Mouse (Mus musculus) liver, embryonic 14.5 days (tissue): ENCODE results near the gene Snx32. TPM values are rescaled to one million over a fixed set of nuclear protein-coding genes. Genes with fewer than 3 reads are reported as not detected.
"Not testable (repeated sequence)": the region's sequence is repeated elsewhere in the genome, so short reads cannot be mapped to it uniquely, and the experiment has no call there.

Experiments used
- ATAC-seq: fragments of 200-750 bp; cut with Nextera tagmentation; 2 replicates; pipeline ENCODE4 v1.8.0; 2017; ENCODE audit warnings: moderate number of reproducible peaks, mild to moderate bottlenecking, moderate library complexity; ENCODE audit not compliant: insufficient read depth
- DNase-seq, 3 experiments: peaks; one replicate each; pipeline ENCODE4 v3.0.0-alpha.2; 2012 to 2013; ENCODE audit warnings: low read depth in 3 of 3, low spot score in 3 of 3
- H3K27ac ChIP-seq: fragments of 300-500 bp; sonication (generic); 2 replicates; pipeline ENCODE4 v1.5.1; 2014; ENCODE audit warnings: moderate library complexity, mild to moderate bottlenecking, control low read depth, inconsistent platforms
- H3K27me3 ChIP-seq: fragments of 300-500 bp; sonication (generic); 2 replicates; pipeline ENCODE4 v1.6.1; 2014; ENCODE audit warnings: mild to moderate bottlenecking, low read length, moderate library complexity; ENCODE audit not compliant: control insufficient read depth, insufficient read depth
- H3K36me3 ChIP-seq: fragments of 300-500 bp; sonication (generic); replicated peaks from 2 replicates; pipeline ENCODE4 v1.6.1; 2014; ENCODE audit warnings: low read depth; ENCODE audit not compliant: control insufficient read depth, insufficient read depth
- H3K4me1 ChIP-seq, 2 experiments: fragments of 200-500 bp in 1 of 2; fragments of 300-500 bp in 1 of 2; sonication (generic) in 1 of 2; replicated peaks; 2 replicates each; pipeline ENCODE4 v1.6.1; 2012 to 2014; ENCODE audit warnings: antibody characterized with exemption in 1 of 2, inconsistent platforms in 1 of 2, low read length in 1 of 2; ENCODE audit not compliant: control insufficient read depth in 2 of 2, insufficient read depth in 2 of 2
- H3K4me2 ChIP-seq: fragments of 300-500 bp; sonication (generic); 2 replicates; pipeline ENCODE4 v1.6.1; 2014; ENCODE audit warnings: low read depth, mild to moderate bottlenecking, control low read depth, moderate library complexity
- H3K4me3 ChIP-seq, 2 experiments: fragments of 200-500 bp in 1 of 2; fragments of 300-500 bp in 1 of 2; sonication (generic) in 1 of 2; 2 replicates each; pipeline ENCODE4 v1.5.1; 2012 to 2014; ENCODE audit warnings: low read depth in 2 of 2, low read length in 2 of 2, mild to moderate bottlenecking in 2 of 2, control low read depth in 1 of 2, inconsistent platforms in 1 of 2, moderate library complexity in 1 of 2; ENCODE audit not compliant: insufficient read depth in 1 of 2
- H3K9ac ChIP-seq: fragments of 300-500 bp; sonication (generic); replicated peaks from 2 replicates; pipeline ENCODE4 v1.6.1; 2014; ENCODE audit warnings: mild to moderate bottlenecking, control low read depth, moderate library complexity
- H3K9me3 ChIP-seq: fragments of 300-500 bp; sonication (generic); 2 replicates; pipeline ENCODE4 v1.6.1; 2016; ENCODE audit warnings: low read length, mixed read lengths; ENCODE audit not compliant: control insufficient read depth
- CTCF ChIP-seq: IDR thresholded peaks from 2 replicates; pipeline ENCODE4 v1.5.1; 2016; ENCODE audit warnings: antibody characterized with exemption, low read depth, control low read depth
- EP300 ChIP-seq: IDR thresholded peaks from 2 replicates; pipeline ENCODE4 v1.6.1; 2016; ENCODE audit warnings: antibody characterized with exemption, low read depth
- WGBS: fragments of 180-500 bp; shearing (Covaris S2); extraction: QIAGEN DNeasy Blood & Tissue Kit; methylation state at CpG from one replicate; pipeline ENCODE4 v1.1.7; 2014; ENCODE audit not compliant: insufficient replicate concordance; 5-methylcytosine and 5-hydroxymethylcytosine counted together
- polyA plus RNA-seq, 2 experiments: library from polyadenylated mRNA; depleted of rRNA in 1 of 2; stranded (reverse) in 1 of 2; unstranded in 1 of 2; fragments of >200 nt; fragmentation: Nextera tagmentation in 1 of 2; extraction: Ambion mirVana in 1 of 2; gene quantifications; 2 replicates each; pipeline versions ENCODE4 v1.2.1 to v1.2.3; 2012 to 2014

Snx32 gene
- polyA plus RNA-seq, 2 experiments: 4.7 to 9.0 TPM

- ATAC-seq: peak; percentile 63
- peaks cover 32% of the 10 kb centered on the region for H3K36me3 ChIP-seq
- peak within 1 kb of the TSS; percentile 81 to 91 for H3K4me3 ChIP-seq
- WGBS: under 1% methylated on average over 60 of the region's 62 CpGs
- peak within 1 kb of the TSS; percentile 91 for H3K27ac ChIP-seq
- H3K4me2 ChIP-seq: peak within 1 kb of the TSS; percentile 99
- TF ChIP-seq EP300 (peak; percentile 14; the same call in 1 of the 2 replicates), CTCF (no peak; the same call in 1 of the 2 replicates)
- H3K9me3 ChIP-seq: no peaks in the 10 kb centered on the region
- peak within 1 kb of the TSS; percentile 86 for H3K9ac ChIP-seq
- peaks cover 19 to 24% of the 10 kb centered on the region in 2 experiments for H3K4me1 ChIP-seq
- no peaks in the 10 kb centered on the region for H3K27me3 ChIP-seq
- peak; percentile 92 to 94 (median 93) for DNase-seq
Measured at GRCm38 (mm10) chr19:5490313-5490897, 19.9 kb downstream of the Snx32 start, which contains the start of gene Cfl1. Cfl1 (plus strand) TSS chr19:5490455.

DNA sequence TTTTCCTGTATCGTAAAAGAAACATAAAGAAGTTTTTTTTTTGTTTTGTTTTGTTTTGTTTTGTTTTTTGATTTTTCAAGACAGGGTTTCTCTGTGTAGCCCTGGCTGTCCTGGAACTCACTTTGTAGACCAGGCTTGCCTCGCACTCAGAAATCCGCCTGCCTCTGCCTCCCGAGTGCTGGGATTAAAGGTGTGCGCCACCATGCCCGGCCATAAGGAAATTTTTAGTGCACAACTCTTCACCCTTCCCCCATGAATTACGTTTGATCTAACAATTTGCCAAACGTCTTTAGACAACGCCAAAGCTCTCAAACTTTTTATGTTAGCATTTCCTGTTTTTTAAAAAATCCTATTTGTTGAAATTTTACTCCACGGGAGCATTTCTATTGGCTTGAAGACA, 20.6 kb downstream of the Snx32 start:
- 32% methylated on average over 10 of the region's 10 CpGs for WGBS
- not testable (repeated sequence) for ATAC-seq, H3K27me3 ChIP-seq, DNase-seq, H3K9me3 ChIP-seq
- peaks cover 19 to 24% of the 10 kb centered on the region in 2 experiments for H3K4me1 ChIP-seq
- peak overlapping the region; percentile 7; the same call in 1 of the 2 replicates for H3K9ac ChIP-seq
- peaks cover 27% of the 10 kb centered on the region for H3K36me3 ChIP-seq
- peak overlapping the region; percentile 99 for H3K4me2 ChIP-seq
- H3K4me3 ChIP-seq: peak overlapping the region in 1 of 2 experiments; percentile 81; a peak in 2 of 4 replicates
- H3K27ac ChIP-seq: peak overlapping the region; percentile 91

GRCm38 (mm10) chr19:5488878-5489571, 21.3 kb downstream of the Snx32 start:
- Histone ChIP-seq H3K9me3 (no peaks in the 10 kb centered on the region), H3K4me1 (peaks cover 19 to 24% of the 10 kb centered on the region in 2 experiments), H3K27ac (peak overlapping the region; percentile 91), H3K36me3 (peaks cover 23% of the 10 kb centered on the region), H3K9ac (peak overlapping the region; percentile 87), H3K4me3 (peak overlapping the region; percentile 67 to 71), H3K4me2 (peak overlapping the region; percentile 99), H3K27me3 (no peaks in the 10 kb centered on the region)
- ATAC-seq (peak; percentile 73), DNase-seq (peak; percentile 97 to 98 (median 98))
- TF ChIP-seq CTCF: peak; percentile 37; the same call in 1 of the 2 replicates
- TF ChIP-seq EP300: no peak
- under 1% methylated on average over 26 of the region's 26 CpGs for WGBS

DNA sequence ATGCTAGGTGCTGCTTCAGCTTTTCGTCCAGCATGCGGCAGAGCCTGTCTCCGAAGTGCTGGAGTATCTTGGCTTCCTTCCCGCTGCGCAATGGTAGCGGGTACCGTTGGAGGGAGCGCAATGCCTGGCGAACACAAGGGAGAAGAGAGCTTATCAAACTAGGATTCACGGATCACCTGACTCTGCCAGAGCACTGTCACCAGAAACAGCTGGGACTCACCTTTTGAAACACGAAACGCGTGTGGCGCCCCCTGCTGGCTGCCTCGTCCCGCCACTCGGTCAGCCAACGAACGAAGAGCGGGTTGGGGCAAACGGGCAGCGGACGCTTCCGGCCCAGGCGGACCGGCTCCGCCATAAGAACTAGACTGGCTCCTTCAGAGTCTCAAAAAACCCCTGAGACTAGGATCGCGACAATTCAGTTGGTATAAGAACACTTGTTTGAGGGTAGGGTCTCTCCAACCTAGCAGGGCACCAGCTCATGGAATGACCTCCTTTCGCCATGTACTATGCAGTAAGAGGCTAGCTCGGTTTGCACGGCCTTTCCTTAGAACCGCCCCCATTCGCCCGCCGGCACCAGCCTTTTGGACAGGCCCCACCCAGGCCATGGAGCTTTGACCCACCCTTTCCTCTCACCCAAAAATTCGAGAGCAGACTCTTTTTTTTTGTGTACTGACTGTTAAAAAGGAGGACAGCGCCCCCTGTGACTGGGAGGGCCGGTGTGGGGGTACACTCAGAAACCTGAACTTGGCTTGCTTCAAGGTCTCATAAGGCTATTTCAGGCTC, 22.4 kb downstream of the Snx32 start, which contains the start of gene Mus81:
Mus81 (minus strand) TSS at position 635 of the 783 bp plus-strand sequence.
- Histone ChIP-seq H3K4me1 (peaks cover 19 to 24% of the 10 kb centered on the region in 2 experiments), H3K4me2 (peak within 1 kb of the TSS; percentile 99), H3K36me3 (peaks cover 13% of the 10 kb centered on the region), H3K4me3 (peak within 1 kb of the TSS; percentile 67 to 71), H3K27me3 (no peaks in the 10 kb centered on the region), H3K9me3 (no peaks in the 10 kb centered on the region), H3K9ac (peak within 1 kb of the TSS; percentile 87), H3K27ac (peak within 1 kb of the TSS; percentile 91)
- peak; percentile 93 to 96 (median 94) for DNase-seq
- TF ChIP-seq EP300: no peak
- peak; percentile 98 for TF ChIP-seq CTCF
- under 1% methylated on average over 39 of the region's 39 CpGs for WGBS
- peak; percentile 73 for ATAC-seq

- TF ChIP-seq CTCF: no peak
- TF ChIP-seq EP300: no peak
- WGBS: 78% methylated on average over 4 of the region's 4 CpGs
- Histone ChIP-seq H3K4me2 (peak overlapping the region; percentile 99), H3K27ac (no peak overlapping the region), H3K4me3 (peak overlapping the region in 1 of 2 experiments; percentile 71; a peak in 1 of 4 replicates), H3K4me1 (peaks cover 15 to 24% of the 10 kb centered on the region in 2 experiments), H3K9me3 (no peaks in the 10 kb centered on the region), H3K27me3 (no peaks in the 10 kb centered on the region), H3K9ac (no peak overlapping the region), H3K36me3 (peaks cover 3% of the 10 kb centered on the region)
- DNase-seq: no peak
- ATAC-seq: no peak
Measured at GRCm38 (mm10) chr19:5486771-5487170, 23.6 kb downstream of the Snx32 start.
